ENCODE assay signal across 7 mouse cellular contexts in the genomic region with DNA sequence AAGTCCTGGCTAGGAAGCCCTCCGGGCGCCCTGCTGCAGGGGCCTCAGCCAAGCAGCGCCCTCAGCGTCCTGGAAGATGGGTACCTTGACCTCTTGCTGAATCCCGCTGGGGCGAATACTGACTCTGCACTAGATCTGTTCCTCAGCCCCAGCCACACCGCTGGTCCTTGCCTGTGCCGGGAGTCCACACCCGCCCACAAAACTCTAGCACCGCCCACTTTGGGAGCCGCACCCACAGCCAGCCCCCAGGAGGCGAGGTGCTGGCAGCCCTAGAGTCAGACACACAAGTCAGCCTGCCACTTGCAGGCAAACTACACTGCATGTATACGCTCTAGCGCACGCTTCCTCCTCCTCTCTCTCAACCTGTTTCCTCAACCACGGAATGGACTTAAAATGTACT. TPM values are rescaled to one million over a fixed set of nuclear protein-coding genes. Genes with fewer than 3 reads are reported as not detected.
DNase-seq lines count a peak whose midpoint lies in the region; ATAC-seq and TF ChIP-seq lines count a peak whose summit lies in the region.

A gene (minus strand): TSS at position 148 of the 400 bp plus-strand sequence.

- peaks cover 29% of the 10 kb centered on the region for H3K27me3 ChIP-seq in heart, embryonic 13.5 days (replicated peaks)
- H3K27me3 ChIP-seq in kidney, postnatal 0 days (ENCODE audit: insufficient read depth, low read length) = no peaks in the 10 kb centered on the region
- H3K27me3 ChIP-seq in lung, postnatal 0 days (replicated peaks; ENCODE audit: insufficient read depth, low read length) = no peaks in the 10 kb centered on the region

- WGBS in heart, embryonic 13.5 days = 8% methylated on average over 16 of the region's 16 CpGs
- 6% methylated on average over 16 of the region's 16 CpGs for WGBS in kidney, postnatal 0 days
- WGBS in lung, postnatal 0 days = 4% methylated on average over 16 of the region's 16 CpGs

- TF ChIP-seq EP300 in lung, postnatal 0 days (IDR thresholded peaks at IDR 0.05) = no peak

- TF ChIP-seq CTCF in kidney, postnatal 0 days (IDR thresholded peaks at IDR 0.05; ENCODE audit: low read depth) = no peak; the same call in 1 of the 2 replicates
- peak; percentile 4; the same call in 1 of the 2 replicates for TF ChIP-seq CTCF in lung, postnatal 0 days (IDR thresholded peaks at IDR 0.05)

- H3K9ac ChIP-seq in heart, embryonic 13.5 days = peak within 1 kb of the TSS; percentile 54
- no peak within 1 kb of the TSS for H3K9ac ChIP-seq in kidney, postnatal 0 days (ENCODE audit: low read depth, low read length)
- no peak within 1 kb of the TSS for H3K9ac ChIP-seq in lung, postnatal 0 days (replicated peaks; ENCODE audit: low read depth)

- peaks cover 12% of the 10 kb centered on the region for H3K4me1 ChIP-seq in heart, embryonic 13.5 days
- H3K4me1 ChIP-seq in kidney, postnatal 0 days (replicated peaks; ENCODE audit: insufficient read depth, low read length) = no peaks in the 10 kb centered on the region; the same call in 1 of the 2 replicates
- H3K4me1 ChIP-seq in lung, postnatal 0 days (ENCODE audit: insufficient read depth, low read depth, low read length) = no peaks in the 10 kb centered on the region; the same call in 1 of the 2 replicates

- DNase-seq in ZHBTc4 (ENCODE audit: low read depth, low spot score) = peak; percentile 90
- DNase-seq in embryo, embryonic 11.5 days (ENCODE audit: low read depth, low spot score) = peak; percentile 27
- DNase-seq in kidney, postnatal 0 days (ENCODE audit: low spot score) = peak; percentile 71
- peak; percentile 70 for DNase-seq in lung, postnatal 0 days (ENCODE audit: low spot score)
- DNase-seq in retina, postnatal 1 day = peak; percentile 48

- peak within 1 kb of the TSS; percentile 63 for H3K4me2 ChIP-seq in heart, embryonic 13.5 days
- H3K4me2 ChIP-seq in kidney, postnatal 0 days (ENCODE audit: low read length) = peak within 1 kb of the TSS; percentile 48
- no peak within 1 kb of the TSS for H3K4me2 ChIP-seq in lung, postnatal 0 days (replicated peaks; ENCODE audit: low read depth, low read length)

- H3K9me3 ChIP-seq in heart, embryonic 13.5 days = no peaks in the 10 kb centered on the region
- no peaks in the 10 kb centered on the region for H3K9me3 ChIP-seq in kidney, postnatal 0 days (replicated peaks; ENCODE audit: low read length)
- no peaks in the 10 kb centered on the region for H3K9me3 ChIP-seq in lung, postnatal 0 days (ENCODE audit: low read length)

- H3K27ac ChIP-seq in heart, embryonic 13.5 days (replicated peaks) = no peak within 1 kb of the TSS
- H3K27ac ChIP-seq in kidney, postnatal 0 days = no peak within 1 kb of the TSS
- H3K27ac ChIP-seq in lung, postnatal 0 days (ENCODE audit: low read length) = no peak within 1 kb of the TSS

- no peaks in the 10 kb centered on the region for H3K36me3 ChIP-seq in heart, embryonic 13.5 days
- H3K36me3 ChIP-seq in kidney, postnatal 0 days (ENCODE audit: insufficient read depth, low read length) = no peaks in the 10 kb centered on the region
- no peaks in the 10 kb centered on the region for H3K36me3 ChIP-seq in lung, postnatal 0 days (ENCODE audit: insufficient read depth, low read length)

- ATAC-seq in heart, embryonic 13.5 days (ENCODE audit: extremely low read depth, insufficient number of reproducible peaks, low FRiP score, low TSS enrichment) = peak; percentile 29; the same call in 1 of the 2 replicates
- ATAC-seq in kidney, postnatal 0 days (replicated peaks; ENCODE audit: low FRiP score, low read depth) = peak; percentile 81
- peak; percentile 92 for ATAC-seq in lung, postnatal 0 days
- no peak for ATAC-seq in inflammation-experienced regulatory T-cells, adult 6 months

- H3K4me3 ChIP-seq in heart, embryonic 13.5 days = peak within 1 kb of the TSS; percentile 29
- no peak within 1 kb of the TSS for H3K4me3 ChIP-seq in kidney, postnatal 0 days (replicated peaks; ENCODE audit: low read depth, low read length)
- H3K4me3 ChIP-seq in lung, postnatal 0 days (ENCODE audit: low read depth, low read length) = no peak within 1 kb of the TSS

RNA-seq across cellular contexts. Expression of the gene that starts here (rescaled TPM):
- 0.07 and 0.08 TPM in 2 replicates for polyA plus RNA-seq in heart, embryonic 13.5 days (2015; fragmentation: Nextera tagmentation; extraction: Ambion mirVana)
- 0.09 and 0.19 TPM in 2 replicates for polyA plus RNA-seq in kidney, postnatal 0 days (2015; fragmentation: Nextera tagmentation; extraction: Ambion mirVana)
- not detected in 2 replicates for polyA plus RNA-seq in lung, postnatal 0 days (2015; fragmentation: Nextera tagmentation; extraction: Ambion mirVana)
- not detected for polyA plus RNA-seq in inflammation-experienced regulatory T-cells, adult 6 months (2017; shearing (Covaris generic))

Comparison
In these comparisons a context has a peak if more than half of its experiments do, and no peak if none do; other contexts are left out.
1. Peak in ATAC-seq, H3K4me3 ChIP-seq, H3K9ac ChIP-seq and H3K4me2 ChIP-seq in heart, embryonic 13.5 days; RNA of the gene not detected or under 1 TPM.
2. Peak in DNase-seq, ATAC-seq and H3K4me2 ChIP-seq in kidney, postnatal 0 days; RNA of the gene not detected or under 1 TPM.
3. Peak in DNase-seq and ATAC-seq in lung, postnatal 0 days; RNA of the gene not detected or under 1 TPM.
4. DNase-seq: peak in every context shown above with its lines; median percentile 90 in ZHBTc4; 71 in kidney, postnatal 0 days; 70 in lung, postnatal 0 days; 48 in retina, postnatal 1 day; 27 in embryo, embryonic 11.5 days.